Mouse (Mus musculus): ENCODE results near the gene Tmem108.

DNA sequence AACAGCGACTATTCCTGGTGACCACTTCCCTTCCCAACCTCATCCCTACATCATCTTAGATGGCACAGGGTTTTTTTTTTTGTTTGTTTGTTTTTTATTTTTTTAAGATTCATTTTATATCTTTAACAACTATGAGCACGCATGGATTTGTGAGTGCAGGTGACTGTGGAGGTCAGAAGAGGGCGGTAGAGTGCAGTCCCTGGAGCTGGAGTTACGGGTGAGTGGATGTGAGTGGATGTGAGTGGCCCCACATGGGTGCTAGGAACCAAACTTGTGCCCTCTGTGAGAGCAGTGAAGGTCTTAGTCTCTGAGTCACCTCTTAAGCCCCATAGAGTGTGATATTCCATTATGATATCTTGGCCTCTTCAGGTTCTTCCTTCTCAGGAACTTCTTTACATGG is 55.9 kb downstream of the Tmem108 start:
- TF ChIP-seq CTCF (IDR thresholded peaks at IDR 0.05) (no peak), POLR2A (IDR thresholded peaks at IDR 0.05; ENCODE audit: insufficient read depth, low read depth, low read length) (no peak)
